Mouse (Mus musculus): ENCODE results near the gene Mkln1. TPM values are rescaled to one million over a fixed set of nuclear protein-coding genes. Genes with fewer than 3 reads are reported as not detected.
"Not testable (repeated sequence)": the region's sequence is repeated elsewhere in the genome, so short reads cannot be mapped to it uniquely, and the experiment has no call there.

The Mkln1 gene
- polyA plus RNA-seq, 1 experiment from 2014 or later = 136 TPM

- Histone ChIP-seq H3K36me3 (ENCODE audit: inconsistent target) (no peaks in the 10 kb centered on the region), H3K27ac (no peak overlapping the region), H3K4me3 (ENCODE audit: inconsistent target) (no peak overlapping the region), H3K79me2 (ENCODE audit: inconsistent target) (no peaks in the 10 kb centered on the region)
- WGBS (ENCODE audit: missing documents) = 52% methylated on average over 3 of the region's 3 CpGs
Measured at GRCm38 (mm10) chr6:31531880-31532279, 133.3 kb downstream of the Mkln1 start.

GRCm38 (mm10) chr6:31534705-31535104, 136.2 kb downstream of the Mkln1 start:
- no peak overlapping the region for H3K4me3 ChIP-seq (ENCODE audit: inconsistent target)
- no peak overlapping the region for H3K27ac ChIP-seq
- 97% methylated on average over 5 of the region's 5 CpGs for WGBS (ENCODE audit: missing documents)
- no peaks in the 10 kb centered on the region for H3K36me3 ChIP-seq (ENCODE audit: inconsistent target)
- H3K79me2 ChIP-seq (ENCODE audit: inconsistent target) = no peaks in the 10 kb centered on the region

GRCm38 (mm10) chr6:31537193-31537592, 138.7 kb downstream of the Mkln1 start:
- Histone ChIP-seq H3K36me3 (ENCODE audit: inconsistent target) (no peaks in the 10 kb centered on the region), H3K79me2 (ENCODE audit: inconsistent target) (no peaks in the 10 kb centered on the region), H3K4me3 (ENCODE audit: inconsistent target) (no peak overlapping the region), H3K27ac (no peak overlapping the region)
- 68% methylated on average over 4 of the region's 4 CpGs for WGBS (ENCODE audit: missing documents)

- H3K36me3 ChIP-seq (ENCODE audit: inconsistent target) = no peaks in the 10 kb centered on the region
- no peak overlapping the region for H3K27ac ChIP-seq
- WGBS (ENCODE audit: missing documents) = 100% methylated on average over 1 of the region's 1 CpGs
Measured at GRCm38 (mm10) chr6:31538112-31538511, 139.6 kb downstream of the Mkln1 start.

GRCm38 (mm10) chr6:31540018-31540417, 141.5 kb downstream of the Mkln1 start:
- Histone ChIP-seq H3K36me3 (ENCODE audit: inconsistent target) (no peaks in the 10 kb centered on the region), H3K79me2 (ENCODE audit: inconsistent target) (no peaks in the 10 kb centered on the region), H3K27ac (no peak overlapping the region), H3K4me3 (ENCODE audit: inconsistent target) (no peak overlapping the region)
- 93% methylated on average over 6 of the region's 6 CpGs for WGBS (ENCODE audit: missing documents)

More at GRCm38 (mm10) chr6:31538112-31538511, 139.6 kb downstream of the Mkln1 start:
- Histone ChIP-seq H3K79me2 (ENCODE audit: inconsistent target) (no peaks in the 10 kb centered on the region), H3K4me3 (ENCODE audit: inconsistent target) (no peak overlapping the region)

- WGBS (ENCODE audit: missing documents) = 86% methylated on average over 4 of the region's 4 CpGs
- H3K79me2 ChIP-seq (ENCODE audit: inconsistent target) = no peaks in the 10 kb centered on the region
- no peak overlapping the region for H3K27ac ChIP-seq
- H3K36me3 ChIP-seq (ENCODE audit: inconsistent target) = no peaks in the 10 kb centered on the region
- H3K4me3 ChIP-seq (ENCODE audit: inconsistent target) = no peak overlapping the region
Measured at GRCm38 (mm10) chr6:31544318-31544717, 145.8 kb downstream of the Mkln1 start.

GRCm38 (mm10) chr6:31549361-31550051, 151.0 kb downstream of the Mkln1 start:
- no peaks in the 10 kb centered on the region for H3K36me3 ChIP-seq (ENCODE audit: inconsistent target)
- WGBS (ENCODE audit: missing documents) = 70% methylated on average over 5 of the region's 5 CpGs
- H3K79me2 ChIP-seq (ENCODE audit: inconsistent target) = no peaks in the 10 kb centered on the region
- no peak overlapping the region for H3K4me3 ChIP-seq (ENCODE audit: inconsistent target)
- H3K27ac ChIP-seq = no peak overlapping the region

GRCm38 (mm10) chr6:31550876-31551532, 152.5 kb downstream of the Mkln1 start:
- no peak overlapping the region for H3K27ac ChIP-seq
- 83% methylated on average over 21 of the region's 22 CpGs for WGBS (ENCODE audit: missing documents)
- H3K36me3 ChIP-seq (ENCODE audit: inconsistent target) = no peaks in the 10 kb centered on the region
- H3K79me2 ChIP-seq (ENCODE audit: inconsistent target) = no peaks in the 10 kb centered on the region
- no peak overlapping the region for H3K4me3 ChIP-seq (ENCODE audit: inconsistent target)

- 89% methylated on average over 7 of the region's 7 CpGs for WGBS (ENCODE audit: missing documents)
- Histone ChIP-seq H3K36me3 (ENCODE audit: inconsistent target) (no peaks in the 10 kb centered on the region), H3K79me2 (ENCODE audit: inconsistent target) (no peaks in the 10 kb centered on the region), H3K27ac (no peak overlapping the region), H3K4me3 (ENCODE audit: inconsistent target) (no peak overlapping the region)
Measured at GRCm38 (mm10) chr6:31556460-31557100, 158.0 kb downstream of the Mkln1 start.

GRCm38 (mm10) chr6:31560138-31560959, 161.8 kb downstream of the Mkln1 start:
- Histone ChIP-seq H3K27ac (no peak overlapping the region), H3K4me3 (ENCODE audit: inconsistent target) (no peak overlapping the region), H3K36me3 (ENCODE audit: inconsistent target) (no peaks in the 10 kb centered on the region), H3K79me2 (ENCODE audit: inconsistent target) (no peaks in the 10 kb centered on the region)
- 84% methylated on average over 13 of the region's 13 CpGs for WGBS (ENCODE audit: missing documents)

- H3K4me3 ChIP-seq (ENCODE audit: inconsistent target); H3K27ac ChIP-seq; H3K36me3 ChIP-seq (ENCODE audit: inconsistent target); H3K79me2 ChIP-seq (ENCODE audit: inconsistent target): not testable (repeated sequence)
- 87% methylated on average over 3 of the region's 3 CpGs for WGBS (ENCODE audit: missing documents)
Measured at GRCm38 (mm10) chr6:31561948-31562347, 163.4 kb downstream of the Mkln1 start.

GRCm38 (mm10) chr6:31562371-31563080, 164.0 kb downstream of the Mkln1 start:
- Histone ChIP-seq H3K79me2 (ENCODE audit: inconsistent target) (no peaks in the 10 kb centered on the region), H3K4me3 (ENCODE audit: inconsistent target) (no peak overlapping the region), H3K36me3 (ENCODE audit: inconsistent target) (no peaks in the 10 kb centered on the region), H3K27ac (no peak overlapping the region)
- WGBS (ENCODE audit: missing documents) = 36% methylated on average over 16 of the region's 16 CpGs

- Histone ChIP-seq H3K36me3 (ENCODE audit: inconsistent target) (no peaks in the 10 kb centered on the region), H3K79me2 (ENCODE audit: inconsistent target) (no peaks in the 10 kb centered on the region), H3K27ac (no peak within 1 kb of the TSS), H3K4me3 (ENCODE audit: inconsistent target) (no peak within 1 kb of the TSS)
- 2% methylated on average over 89 of the region's 91 CpGs for WGBS (ENCODE audit: missing documents)
Measured at GRCm38 (mm10) chr6:31563235-31564181, 165.0 kb downstream of the Mkln1 start, which contains the start of gene Podxl. TSS of gene Podxl (minus strand) at chr6:31563981.

All from macrophage (primary cell).